Mouse (Mus musculus) liver, embryonic 14.5 days (tissue): ENCODE data around the gene Gm17509. TPM values are rescaled to one million over a fixed set of nuclear protein-coding genes. Genes with fewer than 3 reads are reported as not detected.
"Not testable (repeated sequence)": the region's sequence is repeated elsewhere in the genome, so short reads cannot be mapped to it uniquely, and the experiment has no call there.

ENCODE experiments used
- ATAC-seq: fragments of 200-750 bp; cut with Nextera tagmentation; 2 replicates; pipeline ENCODE4 v1.8.0; 2017; ENCODE audit warnings: moderate number of reproducible peaks, mild to moderate bottlenecking, moderate library complexity; ENCODE audit not compliant: insufficient read depth
- DNase-seq, 3 experiments: peaks; one replicate each; pipeline ENCODE4 v3.0.0-alpha.2; 2012 to 2013; ENCODE audit warnings: low read depth in 3 of 3, low spot score in 3 of 3
- H3K27ac ChIP-seq: fragments of 300-500 bp; sonication (generic); 2 replicates; pipeline ENCODE4 v1.5.1; 2014; ENCODE audit warnings: moderate library complexity, mild to moderate bottlenecking, control low read depth, inconsistent platforms
- H3K27me3 ChIP-seq: fragments of 300-500 bp; sonication (generic); 2 replicates; pipeline ENCODE4 v1.6.1; 2014; ENCODE audit warnings: mild to moderate bottlenecking, low read length, moderate library complexity; ENCODE audit not compliant: control insufficient read depth, insufficient read depth
- H3K36me3 ChIP-seq: fragments of 300-500 bp; sonication (generic); replicated peaks from 2 replicates; pipeline ENCODE4 v1.6.1; 2014; ENCODE audit warnings: low read depth; ENCODE audit not compliant: control insufficient read depth, insufficient read depth
- H3K4me1 ChIP-seq, 2 experiments: fragments of 200-500 bp in 1 of 2; fragments of 300-500 bp in 1 of 2; sonication (generic) in 1 of 2; replicated peaks; 2 replicates each; pipeline ENCODE4 v1.6.1; 2012 to 2014; ENCODE audit warnings: antibody characterized with exemption in 1 of 2, inconsistent platforms in 1 of 2, low read length in 1 of 2; ENCODE audit not compliant: control insufficient read depth in 2 of 2, insufficient read depth in 2 of 2
- H3K4me2 ChIP-seq: fragments of 300-500 bp; sonication (generic); 2 replicates; pipeline ENCODE4 v1.6.1; 2014; ENCODE audit warnings: low read depth, mild to moderate bottlenecking, control low read depth, moderate library complexity
- H3K4me3 ChIP-seq, 2 experiments: fragments of 200-500 bp in 1 of 2; fragments of 300-500 bp in 1 of 2; sonication (generic) in 1 of 2; 2 replicates each; pipeline ENCODE4 v1.5.1; 2012 to 2014; ENCODE audit warnings: low read depth in 2 of 2, low read length in 2 of 2, mild to moderate bottlenecking in 2 of 2, control low read depth in 1 of 2, inconsistent platforms in 1 of 2, moderate library complexity in 1 of 2; ENCODE audit not compliant: insufficient read depth in 1 of 2
- H3K9ac ChIP-seq: fragments of 300-500 bp; sonication (generic); replicated peaks from 2 replicates; pipeline ENCODE4 v1.6.1; 2014; ENCODE audit warnings: mild to moderate bottlenecking, control low read depth, moderate library complexity
- H3K9me3 ChIP-seq: fragments of 300-500 bp; sonication (generic); 2 replicates; pipeline ENCODE4 v1.6.1; 2016; ENCODE audit warnings: low read length, mixed read lengths; ENCODE audit not compliant: control insufficient read depth
- CTCF ChIP-seq: IDR thresholded peaks from 2 replicates; pipeline ENCODE4 v1.5.1; 2016; ENCODE audit warnings: antibody characterized with exemption, low read depth, control low read depth
- EP300 ChIP-seq: IDR thresholded peaks from 2 replicates; pipeline ENCODE4 v1.6.1; 2016; ENCODE audit warnings: antibody characterized with exemption, low read depth
- WGBS: fragments of 180-500 bp; shearing (Covaris S2); extraction: QIAGEN DNeasy Blood & Tissue Kit; methylation state at CpG from one replicate; pipeline ENCODE4 v1.1.7; 2014; ENCODE audit not compliant: insufficient replicate concordance; 5-methylcytosine and 5-hydroxymethylcytosine counted together
- polyA plus RNA-seq, 2 experiments: library from polyadenylated mRNA; depleted of rRNA in 1 of 2; stranded (reverse) in 1 of 2; unstranded in 1 of 2; fragments of >200 nt; fragmentation: Nextera tagmentation in 1 of 2; extraction: Ambion mirVana in 1 of 2; gene quantifications; 2 replicates each; pipeline versions ENCODE4 v1.2.1 to v1.2.3; 2012 to 2014

Gm17509 gene
- polyA plus RNA-seq, 2 experiments: 0.07 TPM; not detected in 1

DNA sequence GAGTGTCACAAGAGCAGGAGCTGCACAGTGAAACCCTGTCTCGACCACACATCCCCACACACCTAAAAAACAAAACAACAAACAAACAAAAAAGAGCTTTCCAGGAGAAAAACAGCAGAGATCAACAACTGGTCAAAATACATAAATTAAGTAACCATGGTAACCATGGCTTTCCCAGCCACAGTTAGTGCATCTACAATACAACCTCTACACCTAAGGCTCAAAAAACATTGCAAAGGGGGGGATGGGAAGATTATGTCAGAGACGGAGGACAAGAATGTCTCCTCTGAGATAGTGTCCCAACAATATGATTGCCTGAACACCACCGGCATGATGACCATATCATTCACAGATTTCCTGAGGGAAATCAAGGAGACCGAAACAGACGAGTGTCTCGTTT, 35.5 kb downstream of the Gm17509 start:
- H3K4me3 ChIP-seq: no peak overlapping the region

DNA sequence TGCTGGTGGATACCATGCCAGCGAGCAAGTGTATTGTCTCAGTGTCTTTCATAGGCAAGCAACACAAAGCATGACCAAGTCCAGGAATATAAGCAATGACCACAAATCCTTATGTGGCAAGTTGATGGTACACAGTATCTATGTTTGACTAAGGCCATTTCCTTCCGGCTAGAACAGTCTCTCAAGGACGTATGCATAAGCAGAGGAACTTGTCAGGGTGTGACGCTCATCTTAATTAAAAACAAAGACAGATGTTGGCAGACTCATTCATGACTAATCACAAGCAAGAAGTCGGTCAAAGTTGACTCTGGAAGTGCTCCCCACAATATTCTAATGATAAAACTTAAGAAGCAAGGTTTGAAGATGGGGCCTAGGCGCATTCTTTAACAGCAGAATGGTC, 37.6 kb downstream of the Gm17509 start:
- no peak overlapping the region for H3K9ac ChIP-seq
- no peaks in the 10 kb centered on the region for H3K27me3 ChIP-seq
- H3K9me3 ChIP-seq: no peaks in the 10 kb centered on the region
- 45% methylated on average over 6 of the region's 6 CpGs for WGBS
- no peak overlapping the region for H3K4me3 ChIP-seq
- no peaks in the 10 kb centered on the region for H3K36me3 ChIP-seq
- ATAC-seq (no peak), DNase-seq (no peak)
- TF ChIP-seq CTCF (no peak), EP300 (no peak)
- no peak overlapping the region for H3K4me2 ChIP-seq
- no peak overlapping the region for H3K27ac ChIP-seq
- no peaks in the 10 kb centered on the region for H3K4me1 ChIP-seq

More for the DNA sequence above, 35.5 kb downstream of the Gm17509 start:
- Histone ChIP-seq H3K9ac (no peak overlapping the region), H3K27ac (no peak overlapping the region), H3K9me3 (no peaks in the 10 kb centered on the region), H3K36me3 (no peaks in the 10 kb centered on the region), H3K4me2 (no peak overlapping the region), H3K4me1 (no peaks in the 10 kb centered on the region), H3K27me3 (no peaks in the 10 kb centered on the region)
- DNase-seq: no peak
- no peak for ATAC-seq
- TF ChIP-seq EP300: no peak
- no peak for TF ChIP-seq CTCF
- WGBS: 67% methylated on average over 6 of the region's 6 CpGs

DNA sequence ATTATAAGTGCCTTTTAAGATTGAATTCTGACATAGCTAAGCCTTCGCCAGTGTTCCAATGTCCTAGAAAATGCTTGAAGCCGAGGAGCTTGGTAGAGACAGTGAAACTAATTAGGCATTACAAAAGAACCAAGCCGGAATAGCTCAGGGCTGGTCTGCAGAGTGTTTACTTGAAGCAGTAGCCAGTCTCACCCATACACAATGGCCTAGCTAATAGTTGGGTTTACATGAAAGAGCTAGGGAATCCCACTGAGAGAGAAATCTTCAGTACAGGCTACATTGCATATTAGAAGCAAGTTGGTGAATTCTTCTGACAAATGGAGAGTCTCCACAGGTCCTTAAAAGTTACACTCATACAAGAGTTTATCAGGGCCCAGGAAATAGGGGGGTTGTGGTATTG, 40.0 kb downstream of the Gm17509 start:
- H3K9me3 ChIP-seq, H3K4me1 ChIP-seq, H3K27ac ChIP-seq, H3K27me3 ChIP-seq, H3K9ac ChIP-seq, ATAC-seq, H3K36me3 ChIP-seq, H3K4me3 ChIP-seq, H3K4me2 ChIP-seq, DNase-seq: not testable (repeated sequence)
- WGBS: 60% methylated on average over 3 of the region's 3 CpGs

Other genes starting within 250 kb of the Gm17509 start
- 2.2 and 3.2 TPM in 2 replicates for gene Parp8, start 195.5 kb downstream of the Gm17509 start, polyA plus RNA-seq (2012; rRNA removed)
- 1.7 and 2.0 TPM in 2 replicates for gene Parp8, start 195.5 kb downstream of the Gm17509 start, polyA plus RNA-seq (2014; fragmentation: Nextera tagmentation; extraction: Ambion mirVana)
- 5.4 and 10.6 TPM in 2 replicates for gene Emb, start 12.5 kb downstream of the Gm17509 start, polyA plus RNA-seq (2012; rRNA removed)
- gene Emb, start 12.5 kb downstream of the Gm17509 start, polyA plus RNA-seq (2014; fragmentation: Nextera tagmentation; extraction: Ambion mirVana): 14.5 and 20.9 TPM in 2 replicates